Mouse (Mus musculus) mouse trophoblast stem cell (cell line): ENCODE data around the gene Wrap73.

Experiments used
- in situ Hi-C, 2 experiments: fragments of 300-500 bp; cut with MseI, MboI; formaldehyde crosslinking; loops; 2 replicates in 1 of 2; 3 replicates in 1 of 2; pipeline ENCODE4 v1.15.1; 2025

Wrap73 gene

DNA sequence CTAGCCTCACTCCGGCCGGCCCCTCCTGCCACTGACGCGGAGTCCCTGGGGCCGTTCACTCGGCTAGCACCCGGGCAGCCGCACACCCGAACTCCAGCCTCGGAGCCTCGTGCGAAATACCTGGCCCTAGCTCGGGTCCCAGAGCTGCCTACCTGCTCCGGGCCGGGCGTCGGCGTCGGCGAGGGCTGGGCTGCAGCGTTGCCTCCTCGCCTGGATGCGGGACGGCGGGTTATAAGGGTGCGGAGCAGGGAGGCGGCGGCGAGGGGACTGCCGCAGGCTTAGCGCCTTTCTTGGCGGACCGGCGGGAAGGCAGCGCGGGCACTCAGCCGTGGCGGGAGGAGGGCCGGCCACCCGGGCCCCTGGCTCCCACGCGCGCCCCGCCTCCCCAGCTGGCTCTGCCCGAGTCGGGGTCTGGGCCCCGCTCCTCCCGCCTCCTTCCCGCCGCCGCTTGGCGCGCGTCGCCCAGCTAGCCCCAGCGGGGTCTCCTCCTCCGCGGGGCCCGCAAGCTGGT lies 2.4 kb upstream of the Wrap73 start:
- in situ Hi-C loops = no loop called here

DNA sequence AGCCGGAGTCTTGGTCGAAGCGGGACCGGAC lies 2.2 kb upstream of the Wrap73 start, which contains the start of gene Trp73:
Gene Trp73 (minus strand): TSS at position 27 of the 31 bp plus-strand sequence.
- in situ Hi-C loops = no loop called here

DNA sequence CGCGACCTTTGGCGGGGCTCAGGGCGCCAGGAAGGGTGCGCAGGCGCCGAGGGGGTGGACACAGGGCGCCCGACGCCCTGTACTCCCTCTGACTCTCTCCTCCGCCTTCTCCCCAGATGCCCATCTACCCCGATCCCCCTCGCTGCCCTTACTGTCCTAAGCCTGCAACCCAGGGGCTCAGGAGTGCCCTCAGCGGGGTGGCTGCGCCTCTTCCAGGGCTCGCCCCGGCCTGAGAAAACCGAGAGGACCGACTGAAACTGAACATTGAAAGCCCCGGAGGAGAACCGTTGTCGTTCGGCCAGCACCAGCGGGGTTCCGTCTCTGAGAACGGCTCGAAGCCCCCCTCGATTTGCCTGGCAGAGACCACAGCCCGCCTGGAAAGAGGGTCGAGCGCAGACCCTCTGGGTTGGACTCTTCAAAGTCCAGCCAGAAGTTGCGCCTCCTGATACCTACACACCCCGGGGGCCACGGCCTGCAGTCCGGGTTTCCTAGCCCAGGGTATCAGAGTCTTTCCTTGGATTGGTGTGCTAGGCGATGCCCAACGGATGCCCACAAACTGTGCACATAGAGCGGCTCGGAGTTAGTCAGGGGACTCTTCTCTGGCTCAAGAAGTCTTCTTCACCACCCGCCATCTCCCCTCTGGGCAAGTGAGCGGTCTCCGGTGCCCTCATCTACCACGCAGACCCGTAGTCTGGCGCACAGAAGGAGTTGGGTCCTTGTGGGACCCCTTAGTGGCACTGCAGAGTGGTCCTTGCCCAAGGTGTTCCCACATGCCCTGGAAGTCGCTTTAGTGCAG lies 1.8 kb upstream of the Wrap73 start:
- in situ Hi-C loops = no loop called here

DNA sequence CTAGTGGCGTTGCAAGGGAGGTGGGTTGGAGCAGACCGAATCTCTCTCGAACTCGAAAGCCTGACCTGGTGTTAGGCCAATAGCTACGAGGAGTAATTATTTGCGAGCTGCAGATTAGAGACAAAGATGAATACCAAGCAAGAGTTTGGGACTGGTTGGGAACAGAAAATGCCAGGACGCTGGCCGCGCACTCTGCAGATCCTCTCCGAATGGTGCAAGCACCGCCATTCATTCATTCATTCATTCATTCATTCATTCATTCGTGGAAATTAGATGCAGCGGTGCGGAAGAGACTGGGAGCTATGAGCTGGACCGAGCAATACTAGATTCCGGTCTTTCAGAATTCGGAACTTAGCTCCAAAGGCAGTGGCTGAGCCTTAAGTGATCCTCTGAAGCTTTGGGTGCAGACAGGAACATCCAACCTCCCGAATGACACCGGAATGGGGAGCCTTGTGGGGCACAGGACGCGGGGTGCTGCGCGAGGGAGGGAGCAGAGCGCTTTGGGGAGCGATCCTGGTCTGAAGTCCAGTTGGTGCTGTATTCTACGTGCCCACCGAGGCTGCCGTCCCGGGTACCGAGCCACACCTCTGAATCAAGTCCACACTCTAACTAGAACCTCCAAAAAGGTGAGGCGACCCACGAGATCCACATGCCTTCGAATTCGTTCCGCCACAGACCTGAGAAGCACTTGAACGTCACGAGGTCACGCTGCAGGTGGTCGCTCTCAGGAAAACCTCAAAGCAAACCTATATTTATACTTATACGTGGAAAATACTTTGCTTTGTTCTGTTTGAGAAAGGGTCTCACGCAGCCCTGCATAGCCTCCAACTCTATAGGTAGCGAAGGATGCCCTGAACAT lies 934 bp upstream of the Wrap73 start:
- in situ Hi-C loops = no loop called here

DNA sequence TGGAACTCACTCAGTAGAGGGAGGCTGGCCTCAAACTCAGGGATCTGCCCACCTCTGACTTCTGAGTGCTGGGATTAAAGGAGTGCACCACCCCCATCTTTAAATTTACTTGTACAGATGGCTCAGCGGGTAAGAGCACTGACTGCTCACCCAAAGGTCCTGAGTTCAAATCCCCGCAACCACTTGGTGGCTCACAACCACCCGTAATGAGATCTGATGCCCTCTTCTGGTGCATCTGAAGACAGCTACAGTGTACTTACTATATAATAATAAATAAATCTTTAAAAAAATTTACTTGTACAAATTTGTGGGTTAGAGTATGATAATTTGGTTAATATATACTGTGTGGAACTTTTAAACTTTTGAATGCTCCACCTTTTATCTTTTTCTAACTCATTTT lies 2.5 kb downstream of the Wrap73 start:
- in situ Hi-C loops = no loop called here

DNA sequence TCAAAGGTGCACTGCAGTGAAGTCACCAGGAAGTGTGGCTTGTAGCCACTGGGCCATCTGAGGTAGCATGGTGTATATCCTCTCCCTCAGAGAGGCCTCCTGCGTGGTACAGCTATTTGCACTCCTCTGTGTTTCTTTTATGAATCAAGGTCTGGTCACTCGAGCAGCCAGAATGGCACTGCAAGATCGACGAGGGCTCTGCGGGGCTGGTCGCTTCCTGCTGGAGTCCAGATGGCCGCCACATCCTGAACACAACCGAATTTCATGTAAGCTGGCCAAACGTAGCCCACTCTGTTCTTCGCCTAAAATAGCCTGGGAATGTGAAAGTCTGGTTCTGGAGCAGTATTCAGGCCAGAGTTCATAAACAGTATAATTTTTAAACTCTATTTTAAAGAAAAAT lies 4.2 kb downstream of the Wrap73 start:
- in situ Hi-C loops = no loop called here

DNA sequence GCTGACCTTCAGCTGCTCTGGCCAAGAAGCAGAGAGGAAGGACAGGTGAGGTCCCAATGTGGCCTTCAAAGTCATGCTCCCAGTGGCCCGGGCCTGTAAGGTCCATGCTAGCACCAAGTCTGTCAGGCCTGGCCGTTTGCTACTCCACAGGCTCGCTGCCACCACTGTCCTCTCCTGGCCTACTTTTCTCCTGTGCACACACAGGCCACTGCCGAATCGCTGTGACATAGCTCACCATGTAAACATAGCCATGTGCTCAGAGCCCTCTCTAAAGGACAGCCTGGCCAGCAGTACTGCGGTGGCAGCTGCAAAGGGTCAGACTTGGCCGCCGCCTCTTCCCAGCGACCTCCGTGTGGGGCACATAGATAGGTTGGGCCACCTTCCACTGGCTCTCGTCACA lies 11.9 kb downstream of the Wrap73 start:
- in situ Hi-C loops = loop anchor here in 1 of 2 experiments (10.0 kb wide), 1 partner anchor 89 kb away; no protein-coding TSS in a partner anchor

DNA sequence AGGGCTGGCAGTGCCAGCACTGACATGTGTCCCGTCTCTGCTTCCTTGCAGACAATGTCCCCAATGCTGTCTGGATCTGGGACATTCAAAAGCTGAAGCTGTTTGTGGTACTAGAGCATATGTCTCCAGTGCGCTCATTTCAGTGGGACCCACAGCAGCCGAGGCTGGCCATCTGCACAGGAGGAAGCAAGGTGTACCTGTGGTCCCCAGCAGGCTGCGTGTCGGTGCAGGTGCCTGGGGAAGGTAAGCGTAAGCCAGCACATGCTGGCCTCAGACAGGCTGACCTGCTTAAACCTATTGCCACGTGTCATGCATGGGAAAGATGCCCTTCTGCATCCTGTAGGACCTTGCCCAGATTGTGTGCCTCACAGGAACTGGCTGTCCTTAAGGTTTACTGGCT lies 13.9 kb downstream of the Wrap73 start:
- in situ Hi-C loops = loop anchor here in 1 of 2 experiments (10.0 kb wide), 1 partner anchor 91 kb away; no protein-coding TSS in a partner anchor

DNA sequence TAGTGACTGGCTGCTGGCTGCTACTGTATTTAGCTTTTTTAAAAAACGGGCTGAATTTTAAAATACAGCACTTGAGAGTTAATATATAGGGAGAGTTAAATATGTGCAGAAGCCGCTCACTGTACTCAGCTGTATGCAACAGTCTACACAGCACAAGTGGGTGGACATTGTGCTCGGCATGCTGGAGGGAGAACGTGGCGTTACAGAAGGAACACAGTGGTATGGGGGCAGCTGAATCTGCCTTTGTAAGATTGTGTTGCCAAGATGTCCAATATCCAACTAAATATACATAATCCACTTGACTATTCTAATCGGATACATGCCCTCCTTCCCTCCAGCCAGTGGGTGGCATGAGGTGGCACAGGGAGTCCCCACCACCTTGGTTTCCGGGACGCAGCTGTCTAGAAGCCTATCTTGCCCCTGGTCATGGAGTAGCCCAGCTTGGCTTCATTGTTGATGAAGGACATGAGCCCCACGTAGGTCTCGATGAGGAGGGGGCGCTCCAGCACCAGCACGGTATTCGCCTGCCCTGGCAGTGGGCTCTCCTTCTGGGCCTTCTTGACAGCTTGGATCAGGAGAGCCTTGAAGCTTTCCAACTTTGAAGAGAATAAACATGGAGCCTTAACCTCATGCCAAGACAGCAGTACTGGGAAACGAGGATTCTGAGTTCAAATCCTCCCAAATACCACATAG lies 15.9 kb downstream of the Wrap73 start:
- in situ Hi-C loops = loop anchor here in 1 of 2 experiments (10.0 kb wide), 1 partner anchor 93 kb away; no protein-coding TSS in a partner anchor

DNA sequence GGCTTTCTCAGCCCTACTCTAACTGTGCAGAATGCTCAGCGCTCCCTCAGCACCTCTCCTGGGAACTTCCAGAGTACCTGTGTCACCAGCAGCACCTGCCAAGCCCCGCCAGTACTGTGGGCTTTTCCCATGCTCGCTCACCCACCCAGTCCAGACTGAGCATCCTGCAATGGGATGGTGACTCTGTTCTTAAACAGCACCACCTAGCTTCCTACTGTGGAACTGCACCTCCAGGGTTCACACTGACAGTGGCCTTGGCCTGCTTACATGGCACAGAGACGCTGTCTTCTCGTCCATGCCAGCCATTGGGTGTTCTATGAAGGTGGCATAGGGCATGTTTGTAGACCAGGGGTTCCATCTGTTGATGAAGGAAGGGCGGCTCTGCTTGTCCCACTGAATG lies 16.8 kb downstream of the Wrap73 start:
- in situ Hi-C loops = loop anchor here in 1 of 2 experiments (10.0 kb wide), 1 partner anchor 94 kb away; no protein-coding TSS in a partner anchor

DNA sequence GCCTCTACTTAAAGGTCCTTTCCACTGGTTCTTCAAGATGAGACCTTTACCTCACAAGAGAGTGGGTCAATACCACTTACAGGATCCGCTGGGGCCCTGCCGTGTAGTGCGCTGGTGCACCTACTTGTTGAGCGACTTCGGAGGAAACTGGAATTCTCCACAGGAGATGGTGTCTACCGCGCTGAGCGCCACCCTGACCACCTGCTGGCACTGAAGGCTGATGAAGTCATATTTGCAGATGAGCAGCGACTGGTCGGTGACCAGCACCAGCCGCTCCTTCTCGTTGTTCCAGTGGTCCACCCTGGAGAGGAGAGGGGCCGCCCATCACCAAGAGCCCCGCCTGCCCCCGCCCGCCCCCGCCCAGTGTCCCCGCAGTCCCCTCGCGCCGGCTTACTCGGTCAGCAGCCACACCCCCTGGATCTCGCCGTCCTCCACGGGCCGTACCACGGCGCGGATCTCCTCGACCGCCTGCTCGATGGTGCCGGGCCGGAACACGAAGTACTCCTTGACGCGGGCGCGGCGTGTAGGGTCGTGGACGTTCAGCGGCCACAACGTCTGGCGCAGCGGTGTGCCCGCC lies 17.9 kb downstream of the Wrap73 start:
- in situ Hi-C loops = loop anchor here (10.0 kb wide), 2 partner anchors 95 to 115 kb away; no protein-coding TSS in a partner anchor

DNA sequence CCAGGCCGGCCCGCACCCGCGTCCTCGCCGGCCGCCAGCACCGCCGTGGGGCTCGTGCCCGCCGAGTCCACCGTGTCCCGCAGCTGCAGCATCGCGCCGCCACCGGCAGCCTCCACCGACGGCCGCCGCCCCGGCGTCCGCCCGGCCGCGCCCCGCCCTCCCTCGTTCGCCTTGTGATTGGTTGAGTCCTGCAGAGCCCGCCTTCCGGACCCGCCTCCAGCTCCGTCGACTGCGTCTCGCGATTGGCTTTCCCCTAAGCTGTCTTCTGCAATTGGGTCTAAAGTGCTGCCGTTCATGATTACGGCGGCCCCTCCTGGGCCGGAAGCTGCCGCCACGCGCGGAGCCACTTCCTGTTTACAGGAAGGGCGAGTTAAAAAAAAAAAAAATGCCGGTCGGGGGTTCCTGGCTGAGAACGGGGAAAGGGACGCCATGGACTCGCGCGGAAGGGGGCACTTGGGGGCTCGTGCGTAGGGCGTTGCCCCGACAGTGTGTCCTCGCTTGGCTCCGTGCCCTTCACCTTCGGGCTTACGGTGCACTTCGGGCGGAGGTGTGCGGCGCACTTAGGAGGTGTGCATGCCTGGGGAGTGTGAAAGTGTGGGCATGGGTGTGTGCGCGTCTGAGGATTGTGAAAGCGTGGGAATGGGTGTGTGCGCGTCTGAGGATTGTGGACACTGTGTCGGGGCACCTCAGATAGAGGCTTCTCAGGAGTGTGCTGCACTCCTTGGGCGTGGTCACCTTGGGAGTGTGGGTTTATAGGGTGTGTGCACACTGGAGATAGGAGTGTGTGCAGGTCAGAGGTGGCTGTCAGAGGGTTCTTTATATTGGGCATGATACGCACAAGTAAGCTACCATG lies 18.6 kb downstream of the Wrap73 start, which contains the start of gene Tprgl:
Gene Tprgl (minus strand): TSS at position 129 of the 853 bp plus-strand sequence.
- in situ Hi-C loops = loop anchor here (10.0 kb wide), 1 partner anchor 114 kb away; no protein-coding TSS in a partner anchor

DNA sequence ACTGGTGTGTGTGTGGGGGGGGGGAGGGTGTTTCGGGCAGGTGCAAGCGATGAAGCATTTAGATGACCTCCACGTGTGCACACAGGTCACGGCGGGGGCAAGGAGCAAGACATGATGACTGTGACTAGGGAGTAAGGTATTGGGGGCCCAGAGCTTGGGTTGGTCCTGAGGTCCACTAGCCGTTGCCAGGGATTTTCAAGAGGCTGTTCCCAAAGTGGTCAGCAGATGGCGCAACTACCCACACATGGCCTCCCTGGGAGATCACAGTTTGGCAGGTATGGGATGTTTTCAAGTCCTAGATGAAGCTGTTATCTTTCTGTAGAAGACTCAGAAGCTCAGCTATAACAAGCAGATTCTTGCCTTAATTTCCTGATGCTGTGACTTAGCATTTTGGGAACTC lies 21.1 kb downstream of the Wrap73 start:
- in situ Hi-C loops = loop anchor here (10.0 kb wide), 1 partner anchor 112 kb away; no protein-coding TSS in a partner anchor

DNA sequence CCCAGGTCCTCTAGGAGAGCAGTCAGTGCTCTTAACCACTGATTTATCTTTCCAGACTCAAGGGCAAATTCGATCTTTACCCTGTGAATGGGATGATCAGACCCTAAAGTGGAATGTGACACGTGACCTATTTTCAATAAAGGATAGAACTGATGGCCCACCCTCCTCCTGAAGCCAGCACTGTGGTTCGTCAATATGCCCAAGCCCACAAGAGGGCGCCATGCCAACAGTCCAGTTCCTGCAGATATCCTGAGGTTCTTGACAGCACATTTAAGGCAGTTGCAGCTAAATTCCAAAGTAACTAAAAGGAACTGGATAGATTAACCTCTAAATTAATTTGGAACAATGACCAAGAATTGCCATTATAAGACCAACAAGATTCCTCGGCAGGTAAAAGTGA lies 24.9 kb downstream of the Wrap73 start:
- in situ Hi-C loops = loop anchor here (5.0 to 10.0 kb wide), 2 partner anchors 40 to 108 kb away; no protein-coding TSS in a partner anchor

DNA sequence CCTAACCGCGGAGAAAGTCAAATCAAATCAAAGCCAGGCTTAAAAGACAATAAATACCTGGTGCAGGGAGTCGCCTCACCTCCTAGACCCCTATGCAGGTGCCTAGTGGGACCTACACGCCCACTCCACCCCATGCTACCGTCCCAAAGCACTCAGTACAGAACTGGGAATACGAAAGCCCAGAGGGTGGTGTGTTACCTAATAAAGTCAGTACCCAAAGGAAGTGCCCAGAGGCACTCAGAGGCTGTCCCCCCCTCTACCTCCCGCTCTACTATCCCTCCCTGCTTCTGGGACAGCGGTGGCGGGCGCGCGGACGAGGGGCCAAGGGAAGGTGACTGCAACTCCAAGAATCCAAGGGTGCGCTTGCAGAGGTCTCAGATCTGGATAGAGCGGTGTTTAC lies 27.8 kb downstream of the Wrap73 start:
- in situ Hi-C loops = no loop called here

DNA sequence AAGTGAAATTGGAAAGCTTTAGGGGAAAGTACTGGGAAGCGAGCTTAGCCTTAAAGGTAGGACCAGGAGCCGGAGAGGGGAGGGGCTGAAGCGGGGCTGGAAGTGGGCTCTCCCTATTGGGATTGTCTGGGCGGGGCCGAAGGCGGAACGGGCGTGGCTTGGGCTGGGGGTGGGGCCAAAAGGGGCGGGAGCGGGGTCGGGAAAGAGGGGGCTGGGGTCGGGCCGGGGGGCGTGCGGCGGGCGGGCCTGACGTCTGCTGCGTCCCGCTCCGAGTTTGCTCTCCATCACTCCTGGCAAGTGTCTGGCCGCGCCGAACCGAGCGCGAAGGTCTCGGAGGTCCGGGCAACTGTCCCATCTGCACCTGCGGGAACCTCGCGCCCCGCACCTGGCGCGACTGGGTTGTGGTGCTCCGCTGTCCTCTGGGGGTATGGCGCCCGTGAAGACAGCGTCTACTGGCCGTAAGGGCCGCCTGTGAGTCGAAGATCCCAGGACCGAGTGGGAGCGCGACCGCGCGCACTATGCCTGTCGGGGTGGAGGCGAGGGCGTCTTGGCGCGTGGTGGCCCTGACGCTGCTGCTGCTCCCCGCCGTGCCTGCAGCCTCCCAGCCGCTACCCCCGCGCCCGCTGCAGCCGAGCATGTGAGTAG lies 28.5 kb downstream of the Wrap73 start, which contains the start of gene Megf6:
Gene Megf6 (plus strand): TSS at position 225 of the 645 bp plus-strand sequence.
- in situ Hi-C loops = no loop called here

DNA sequence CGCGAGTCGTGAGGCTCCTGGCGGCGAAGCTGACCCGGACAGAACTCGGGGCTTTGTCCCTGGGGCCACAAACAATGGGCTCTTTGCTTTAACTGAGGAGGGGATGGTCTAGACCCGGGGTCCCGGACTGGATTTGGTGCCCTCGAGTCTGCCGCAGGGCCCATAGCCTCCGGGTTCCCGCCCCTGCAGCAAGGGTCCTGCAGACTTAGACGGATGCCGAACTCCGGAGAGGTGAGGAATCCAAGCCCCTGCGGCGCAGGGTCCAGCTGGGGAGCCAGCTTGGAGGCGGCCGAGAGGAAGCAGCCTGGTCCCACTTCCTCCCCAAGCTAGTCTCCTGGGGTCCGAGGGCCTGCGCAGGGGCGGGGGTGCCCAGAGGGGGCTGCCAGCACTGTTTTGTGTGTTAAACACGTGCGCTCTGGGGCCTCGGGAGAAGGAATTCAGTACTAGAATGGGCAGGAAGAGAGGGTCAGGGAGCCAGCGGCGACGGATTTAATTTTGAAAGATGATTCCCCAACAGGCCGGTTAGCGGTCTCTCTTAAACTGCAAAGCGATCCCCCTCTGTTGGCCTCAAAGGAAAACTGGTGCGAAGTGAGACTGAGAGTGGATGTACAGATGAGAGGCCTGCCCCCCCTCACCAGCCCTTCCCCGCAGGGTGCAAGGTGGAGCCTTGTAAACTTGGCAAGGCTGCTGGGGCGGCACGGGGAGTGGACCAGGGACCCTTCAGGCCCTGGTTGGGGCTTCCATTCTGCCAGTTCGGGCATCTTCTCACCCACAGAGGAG lies 29.2 kb downstream of the Wrap73 start:
- in situ Hi-C loops = no loop called here

DNA sequence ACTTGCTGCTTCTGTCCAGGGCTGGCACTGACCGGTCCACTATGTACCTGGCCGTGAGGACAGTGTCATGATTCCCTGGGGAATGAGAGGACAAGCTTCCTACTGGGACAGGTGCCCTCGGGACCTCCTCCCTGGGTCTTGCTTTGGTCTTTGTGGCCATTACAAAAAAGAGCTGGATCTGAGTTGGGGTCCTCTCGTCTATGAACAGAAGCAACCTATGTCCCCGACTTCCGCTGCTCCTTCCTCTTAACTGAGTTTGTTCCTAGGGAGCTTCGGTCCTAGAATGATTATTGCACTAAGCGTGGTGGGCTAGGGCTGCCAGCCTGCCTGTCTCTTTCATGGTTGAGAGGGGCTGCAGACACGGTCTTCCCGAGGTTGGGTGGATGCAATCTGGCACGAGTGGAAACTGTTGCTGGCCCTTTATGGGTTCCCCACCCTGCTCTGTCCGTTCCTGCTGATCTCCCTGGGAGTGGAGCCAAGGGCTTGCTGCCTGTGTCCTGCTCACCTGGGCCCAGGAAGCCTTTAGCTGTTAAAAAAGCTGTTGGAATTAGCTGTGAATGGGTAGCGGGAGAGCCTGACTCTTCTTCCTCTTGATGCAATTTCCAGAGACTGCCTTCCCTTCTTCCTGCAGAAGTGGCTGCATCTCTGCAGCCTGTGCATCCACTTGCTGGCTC lies 29.9 kb downstream of the Wrap73 start:
- in situ Hi-C loops = no loop called here

DNA sequence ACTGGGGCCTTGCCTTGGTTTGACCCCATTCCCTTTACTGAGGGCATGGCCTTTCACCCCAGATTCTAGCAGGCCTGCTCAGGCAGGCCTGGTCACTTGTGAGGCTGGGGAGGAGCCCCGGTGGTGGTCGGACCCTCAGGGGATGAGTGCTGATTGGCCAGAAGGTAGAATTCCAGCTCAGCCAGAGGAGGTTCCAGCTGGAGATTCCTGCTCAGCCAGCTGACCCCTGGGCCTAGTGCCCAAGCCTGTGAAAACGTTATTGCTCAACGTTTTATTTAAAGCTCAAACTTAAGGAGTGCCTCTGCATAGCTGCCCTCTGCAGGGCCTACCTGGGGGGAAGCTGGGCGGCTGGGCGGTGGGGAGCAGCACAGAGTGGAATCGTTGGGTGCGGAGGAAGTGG lies 35.1 kb downstream of the Wrap73 start:
- in situ Hi-C loops = no loop called here
